Mouse (Mus musculus) central nervous system, embryonic 14 days (tissue): Measurements from ENCODE around the gene Olfr65. TPM values are rescaled to one million over a fixed set of nuclear protein-coding genes. Genes with fewer than 3 reads are reported as not detected.

Source experiments
- polyA plus RNA-seq: library from polyadenylated mRNA; depleted of rRNA; stranded (reverse); fragments of >200 nt; gene quantifications from 2 replicates; pipeline ENCODE4 v1.2.3, GENCODE M21; 2012; rRNA removed

The Olfr65 gene
- polyA plus RNA-seq: not detected in 2 replicates

GRCm38 (mm10) chr7:103903187-103903586 is at the start of gene Olfr65:
Olfr65 (plus strand) TSS chr7:103903487.

GRCm38 (mm10) chr7:103886152-103886551 is 17.1 kb upstream of the Olfr65 start, which contains the start of gene Olfr66:
Olfr66 (minus strand) TSS chr7:103886252.

GRCm38 (mm10) chr7:103894385-103894784 is 8.9 kb upstream of the Olfr65 start, which contains the start of gene Olfr64:
Olfr64 (minus strand) TSS chr7:103894485.

GRCm38 (mm10) chr7:103928525-103928924 is 25.2 kb downstream of the Olfr65 start, which contains the start of gene Olfr631:
Olfr631 (plus strand) TSS chr7:103928825.

GRCm38 (mm10) chr7:103934264-103934663 is 31.0 kb downstream of the Olfr65 start, which contains the start of gene Olfr632:
Olfr632 (plus strand) TSS chr7:103934347.

GRCm38 (mm10) chr7:103944137-103944536 is 40.9 kb downstream of the Olfr65 start, which contains the start of gene Olfr633:
Olfr633 (plus strand) TSS chr7:103944437.

Other genes with a start within 250 kb of the Olfr65 start
- gene Olfr623, start 239.8 kb upstream of the Olfr65 start, polyA plus RNA-seq: not detected in 2 replicates
- 0.01 TPM in 1 of 2 replicates, not detected in the other for gene Olfr624, start 232.3 kb upstream of the Olfr65 start, polyA plus RNA-seq
- gene Olfr625-ps1, start 220.8 kb upstream of the Olfr65 start, polyA plus RNA-seq: not detected in 2 replicates
- gene Olfr243, start 188.8 kb upstream of the Olfr65 start, polyA plus RNA-seq: not detected in 2 replicates
- not detected in 2 replicates for gene Olfr628, start 173.1 kb upstream of the Olfr65 start, polyA plus RNA-seq
- not detected in 2 replicates for gene Olfr629, start 158.5 kb upstream of the Olfr65 start, polyA plus RNA-seq
- not detected in 2 replicates for gene Olfr630, start 146.2 kb upstream of the Olfr65 start, polyA plus RNA-seq
- gene Olfr69, start 131.9 kb upstream of the Olfr65 start, polyA plus RNA-seq: not detected in 2 replicates
- not detected in 2 replicates for gene Olfr68, start 123.8 kb upstream of the Olfr65 start, polyA plus RNA-seq
- gene Olfr67, start 111.7 kb upstream of the Olfr65 start, polyA plus RNA-seq: not detected in 2 replicates
- 762 and 1,375 TPM in 2 replicates for gene Hbb-bt, start 89.5 kb upstream of the Olfr65 start, polyA plus RNA-seq
- 2,826 and 5,558 TPM in 2 replicates for gene Hbb-bs, start 75.4 kb upstream of the Olfr65 start, polyA plus RNA-seq
- gene Hbb-bh2, start 63.0 kb upstream of the Olfr65 start, polyA plus RNA-seq: not detected in 2 replicates
- 7.1 and 8.0 TPM in 2 replicates for gene Hbb-bh1, start 60.3 kb upstream of the Olfr65 start, polyA plus RNA-seq
- gene Hbb-y, start 50.3 kb upstream of the Olfr65 start, polyA plus RNA-seq: 602 and 840 TPM in 2 replicates
- not detected in 2 replicates for gene Olfr66, start 17.2 kb upstream of the Olfr65 start, polyA plus RNA-seq
- gene Olfr64, start 9.0 kb upstream of the Olfr65 start, polyA plus RNA-seq: not detected in 2 replicates
- gene Olfr631, start 25.3 kb downstream of the Olfr65 start, polyA plus RNA-seq: not detected in 2 replicates
- gene Olfr632, start 30.9 kb downstream of the Olfr65 start, polyA plus RNA-seq: not detected in 2 replicates
- gene Olfr633, start 41.0 kb downstream of the Olfr65 start, polyA plus RNA-seq: not detected in 2 replicates
- gene Olfr635, start 67.7 kb downstream of the Olfr65 start, polyA plus RNA-seq: not detected in 2 replicates
- gene Olfr638, start 95.3 kb downstream of the Olfr65 start, polyA plus RNA-seq: not detected in 2 replicates
- not detected in 2 replicates for gene Olfr639, start 113.8 kb downstream of the Olfr65 start, polyA plus RNA-seq
- gene Olfr640, start 122.1 kb downstream of the Olfr65 start, polyA plus RNA-seq: not detected in 2 replicates
- not detected in 2 replicates for gene Olfr641, start 132.0 kb downstream of the Olfr65 start, polyA plus RNA-seq
- gene Olfr642, start 149.2 kb downstream of the Olfr65 start, polyA plus RNA-seq: not detected in 2 replicates
- not detected in 2 replicates for gene 4930516K23Rik, start 158.0 kb downstream of the Olfr65 start, polyA plus RNA-seq
- gene Olfr644, start 168.4 kb downstream of the Olfr65 start, polyA plus RNA-seq: not detected in 2 replicates
- not detected in 2 replicates for gene Olfr645, start 182.0 kb downstream of the Olfr65 start, polyA plus RNA-seq
- gene Olfr646, start 201.4 kb downstream of the Olfr65 start, polyA plus RNA-seq: not detected in 2 replicates
- not detected in 2 replicates for gene Ubqln5, start 226.3 kb downstream of the Olfr65 start, polyA plus RNA-seq
- not detected in 2 replicates for gene Olfr643, start 233.9 kb downstream of the Olfr65 start, polyA plus RNA-seq
- gene Ubqln3, start 239.8 kb downstream of the Olfr65 start, polyA plus RNA-seq: not detected in 2 replicates
- not detected in 2 replicates for gene Ubqlnl, start 247.1 kb downstream of the Olfr65 start, polyA plus RNA-seq